In genomic region chr9:64638250-64638649, GRCm38 (mm10) we compare ENCODE assay signal across 8 mouse cellular contexts.
DNase-seq lines count a peak whose midpoint lies in the region; ATAC-seq lines count a peak whose summit lies in the region.

No protein-coding gene starts in this region.

- H3K4me3 ChIP-seq in heart, embryonic 11.5 days (ENCODE audit: low read depth, low read length), result peak overlapping the region; percentile 39
- H3K4me3 ChIP-seq in kidney, embryonic 14.5 days (ENCODE audit: low read length), result peak overlapping the region; percentile 31
- H3K4me3 ChIP-seq in lung, embryonic 16.5 days (ENCODE audit: low read length), result peak overlapping the region; percentile 31
- peak overlapping the region; percentile 24 for H3K4me3 ChIP-seq in stomach, embryonic 16.5 days (replicated peaks; ENCODE audit: low read length)

- H3K27ac ChIP-seq in heart, embryonic 11.5 days (ENCODE audit: low read depth, low read length), result no peak overlapping the region
- no peak overlapping the region for H3K27ac ChIP-seq in kidney, embryonic 14.5 days (ENCODE audit: low read depth, low read length)
- no peak overlapping the region for H3K27ac ChIP-seq in lung, embryonic 16.5 days (ENCODE audit: low read length)
- H3K27ac ChIP-seq in stomach, embryonic 16.5 days (ENCODE audit: low read length), result no peak overlapping the region

- H3K4me2 ChIP-seq in heart, embryonic 11.5 days, result peak overlapping the region; percentile 70
- H3K4me2 ChIP-seq in kidney, embryonic 14.5 days (replicated peaks; ENCODE audit: low read depth, low read length), result peak overlapping the region; percentile 50
- H3K4me2 ChIP-seq in lung, embryonic 16.5 days (ENCODE audit: low read depth, low read length), result peak overlapping the region; percentile 56
- peak overlapping the region; percentile 47 for H3K4me2 ChIP-seq in stomach, embryonic 16.5 days (ENCODE audit: low read depth, low read length)

- 3% methylated on average over 22 of the region's 22 CpGs for WGBS in heart, embryonic 11.5 days (ENCODE audit: insufficient replicate concordance)
- WGBS in kidney, embryonic 14.5 days, result 1% methylated on average over 19 of the region's 22 CpGs
- WGBS in lung, embryonic 16.5 days, result under 1% methylated on average over 19 of the region's 22 CpGs
- WGBS in stomach, embryonic 16.5 days, result 2% methylated on average over 22 of the region's 22 CpGs

- no peaks in the 10 kb centered on the region for H3K9me3 ChIP-seq in heart, embryonic 11.5 days (replicated peaks; ENCODE audit: control insufficient read depth, low read length)
- H3K9me3 ChIP-seq in kidney, embryonic 14.5 days (ENCODE audit: control insufficient read depth, low read length), result no peaks in the 10 kb centered on the region
- no peaks in the 10 kb centered on the region for H3K9me3 ChIP-seq in lung, embryonic 16.5 days (ENCODE audit: control insufficient read depth, low read length)
- H3K9me3 ChIP-seq in stomach, embryonic 16.5 days (replicated peaks; ENCODE audit: control insufficient read depth, low read length), result no peaks in the 10 kb centered on the region

- DNase-seq in ovary, postnatal 36 days (ENCODE audit: low spot score), result peak; percentile 16
- no peak for DNase-seq in ovary, postnatal 10 days (ENCODE audit: low spot score)
- peak; percentile 59 for DNase-seq in embryo, embryonic 11 days
- no peak for DNase-seq in right cerebral cortex, adult 18-20 months

- ATAC-seq in heart, embryonic 11.5 days (replicated peaks; ENCODE audit: insufficient number of reproducible peaks, low FRiP score, low TSS enrichment), result no peak
- ATAC-seq in kidney, embryonic 14.5 days (ENCODE audit: low FRiP score, low TSS enrichment), result 0 out of 2 replicates have a peak, but pooled peaks have one; percentile 56
- ATAC-seq in lung, embryonic 16.5 days (ENCODE audit: low read depth), result peak; percentile 54
- peak; percentile 37; the same call in 1 of the 2 replicates for ATAC-seq in stomach, embryonic 16.5 days (ENCODE audit: insufficient read depth, low FRiP score)

- H3K36me3 ChIP-seq in heart, embryonic 11.5 days (ENCODE audit: control insufficient read depth, insufficient read depth, low read length), result no peaks in the 10 kb centered on the region
- H3K36me3 ChIP-seq in kidney, embryonic 14.5 days (ENCODE audit: control insufficient read depth, insufficient read depth, low read length), result no peaks in the 10 kb centered on the region
- H3K36me3 ChIP-seq in lung, embryonic 16.5 days (ENCODE audit: control insufficient read depth, insufficient read depth, low read length), result no peaks in the 10 kb centered on the region
- H3K36me3 ChIP-seq in stomach, embryonic 16.5 days (ENCODE audit: control insufficient read depth, insufficient read depth, low read length), result no peaks in the 10 kb centered on the region

- H3K4me1 ChIP-seq in heart, embryonic 11.5 days (ENCODE audit: control insufficient read depth, insufficient read depth, low read length), result no peaks in the 10 kb centered on the region
- H3K4me1 ChIP-seq in kidney, embryonic 14.5 days (ENCODE audit: control insufficient read depth, insufficient read depth, low read length), result peaks cover 17% of the 10 kb centered on the region; the same call in 1 of the 2 replicates
- H3K4me1 ChIP-seq in lung, embryonic 16.5 days (replicated peaks; ENCODE audit: control insufficient read depth, insufficient read depth, low read length), result peaks cover 7% of the 10 kb centered on the region
- H3K4me1 ChIP-seq in stomach, embryonic 16.5 days (ENCODE audit: control insufficient read depth, insufficient read depth, low read length), result no peaks in the 10 kb centered on the region

- no peak overlapping the region for H3K9ac ChIP-seq in heart, embryonic 11.5 days (ENCODE audit: low read depth, low read length)
- peak overlapping the region; percentile 28; the same call in 1 of the 2 replicates for H3K9ac ChIP-seq in kidney, embryonic 14.5 days (ENCODE audit: low read depth, low read length)
- no peak overlapping the region for H3K9ac ChIP-seq in lung, embryonic 16.5 days (ENCODE audit: low read length)
- peak overlapping the region; percentile 10; the same call in 1 of the 2 replicates for H3K9ac ChIP-seq in stomach, embryonic 16.5 days (ENCODE audit: low read length)

- peaks cover 32% of the 10 kb centered on the region for H3K27me3 ChIP-seq in heart, embryonic 11.5 days (ENCODE audit: control insufficient read depth, insufficient read depth, low read length)
- peaks cover 12% of the 10 kb centered on the region for H3K27me3 ChIP-seq in kidney, embryonic 14.5 days (ENCODE audit: control insufficient read depth, insufficient read depth, low read length)
- no peaks in the 10 kb centered on the region for H3K27me3 ChIP-seq in lung, embryonic 16.5 days (ENCODE audit: control insufficient read depth, insufficient read depth, low read depth, low read length)
- no peaks in the 10 kb centered on the region for H3K27me3 ChIP-seq in stomach, embryonic 16.5 days (ENCODE audit: control insufficient read depth, insufficient read depth, low read length)

Comparison
In these comparisons a context has a peak if more than half of its experiments do, and no peak if none do; other contexts are left out.
1. DNase-seq: peak in ovary, postnatal 36 days (single experiment) and embryo, embryonic 11 days (single experiment); none in ovary, postnatal 10 days (single experiment) and right cerebral cortex, adult 18-20 months (single experiment).
2. H3K9ac ChIP-seq: peak in kidney, embryonic 14.5 days (single experiment) and stomach, embryonic 16.5 days (single experiment); none in heart, embryonic 11.5 days (single experiment) and lung, embryonic 16.5 days (single experiment).
3. Peak in every context shown above with its lines, with median percentiles within 50 percentile points of each other: H3K4me2 ChIP-seq and H3K4me3 ChIP-seq.